Mouse (Mus musculus) heart, postnatal 14 days (tissue): ENCODE data around the gene Psmd11. TPM values are rescaled to one million over a fixed set of nuclear protein-coding genes. Genes with fewer than 3 reads are reported as not detected.

Source experiments
- DNase-seq, 2 experiments: peaks; one replicate each; pipeline ENCODE4 v3.0.0; 2021 to 2022
- intact Hi-C: fragments of 180-260 bp; cut with DNase I; formaldehyde crosslinking; loops from one replicate; pipeline ENCODE4 v1.15.1; 2025
- total RNA-seq, 2 experiments: library from RNA; stranded (reverse); gene quantifications; 2 replicates each; pipeline ENCODE4 v1.2.3; 2021

Gene Psmd11
- total RNA-seq, 2 experiments from 2014 or later, result 102 to 103 TPM

- intact Hi-C loops, result no loop called here
- DNase-seq, result no peak
Observed at GRCm38 (mm10) chr11:80497225-80497919, 69.0 kb downstream of the Psmd11 start.

GRCm38 (mm10) chr11:80498328-80499070 lies 70.1 kb downstream of the Psmd11 start:
- DNase-seq, result no peak
- intact Hi-C loops, result no loop called here

GRCm38 (mm10) chr11:80499550-80499952 lies 71.1 kb downstream of the Psmd11 start:
- intact Hi-C loops, result no loop called here
- no peak for DNase-seq

GRCm38 (mm10) chr11:80503281-80503680 lies 74.9 kb downstream of the Psmd11 start:
- no peak for DNase-seq
- intact Hi-C loops, result no loop called here

GRCm38 (mm10) chr11:80503726-80504452 lies 75.5 kb downstream of the Psmd11 start:
- DNase-seq, result no peak
- intact Hi-C loops, result no loop called here

- intact Hi-C loops, result no loop called here
- no peak for DNase-seq
Observed at GRCm38 (mm10) chr11:80504519-80505385, 76.3 kb downstream of the Psmd11 start.

GRCm38 (mm10) chr11:80505581-80505980 lies 77.2 kb downstream of the Psmd11 start:
- intact Hi-C loops, result no loop called here
- DNase-seq, result no peak

- intact Hi-C loops, result no loop called here
Observed at GRCm38 (mm10) chr11:80506483-80506882, 78.1 kb downstream of the Psmd11 start.

GRCm38 (mm10) chr11:80507791-80508190 lies 79.4 kb downstream of the Psmd11 start:
- intact Hi-C loops, result no loop called here
- no peak for DNase-seq

More at GRCm38 (mm10) chr11:80506483-80506882, 78.1 kb downstream of the Psmd11 start:
- no peak for DNase-seq

- peak in 1 of 2 experiments; percentile 14 for DNase-seq
- intact Hi-C loops, result no loop called here
Observed at GRCm38 (mm10) chr11:80508361-80509175, 80.2 kb downstream of the Psmd11 start.

- intact Hi-C loops, result no loop called here
- no peak for DNase-seq
Observed at GRCm38 (mm10) chr11:80509176-80509506, 80.7 kb downstream of the Psmd11 start.

- intact Hi-C loops, result no loop called here
Observed at GRCm38 (mm10) chr11:80510124-80510523, 81.7 kb downstream of the Psmd11 start.

GRCm38 (mm10) chr11:80512313-80513056 lies 84.1 kb downstream of the Psmd11 start:
- intact Hi-C loops, result no loop called here

More at GRCm38 (mm10) chr11:80510124-80510523, 81.7 kb downstream of the Psmd11 start:
- DNase-seq, result no peak

GRCm38 (mm10) chr11:80513796-80514195 lies 85.4 kb downstream of the Psmd11 start:
- intact Hi-C loops, result no loop called here
- no peak for DNase-seq

More at GRCm38 (mm10) chr11:80512313-80513056, 84.1 kb downstream of the Psmd11 start:
- DNase-seq, result no peak

GRCm38 (mm10) chr11:80515346-80515745 lies 86.9 kb downstream of the Psmd11 start:
- DNase-seq, result no peak
- intact Hi-C loops, result no loop called here

- intact Hi-C loops, result no loop called here
- no peak for DNase-seq
Observed at GRCm38 (mm10) chr11:80515895-80516294, 87.5 kb downstream of the Psmd11 start.

- intact Hi-C loops, result no loop called here
- no peak for DNase-seq
Observed at GRCm38 (mm10) chr11:80518421-80519367, 90.3 kb downstream of the Psmd11 start.
